Mouse (Mus musculus): ENCODE measurements around the gene Frs3. TPM values are rescaled to one million over a fixed set of nuclear protein-coding genes. Genes with fewer than 3 reads are reported as not detected.

Gene Frs3
- total and polyA plus RNA-seq, 2 experiments from 2014 or later, result 58.8 to 143 TPM

GRCm38 (mm10) chr17:47738066-47738878, 49.4 kb downstream of the Frs3 start:
- H3K9me3 ChIP-seq (ENCODE audit: low read length), result no peaks in the 10 kb centered on the region
- peak overlapping the region; percentile 69; the same call in 1 of the 2 replicates for H3K27ac ChIP-seq
- no peaks in the 10 kb centered on the region for H3K27me3 ChIP-seq (ENCODE audit: insufficient read depth, low read length)
- H3K9ac ChIP-seq (replicated peaks; ENCODE audit: low read length), result peak overlapping the region; percentile 53
- peak; percentile 19 for DNase-seq (ENCODE audit: low spot score)
- no peaks in the 10 kb centered on the region for H3K36me3 ChIP-seq (ENCODE audit: insufficient read depth, low read length)
- peak overlapping the region; percentile 61 for H3K4me3 ChIP-seq (ENCODE audit: low read length)
- 0 out of 2 replicates have a peak, but pooled peaks cover 5% of the 10 kb centered on the region for H3K4me1 ChIP-seq (ENCODE audit: insufficient read depth, low read length)
- ATAC-seq, result peak; percentile 46
- peak overlapping the region; percentile 95 for H3K4me2 ChIP-seq (ENCODE audit: low read depth, low read length)
- 2% methylated on average over 45 of the region's 61 CpGs for WGBS
- 0 out of 2 replicates have a peak, but pooled peaks have one; percentile 10 for TF ChIP-seq CTCF (IDR thresholded peaks at IDR 0.05; ENCODE audit: low read depth)

- DNase-seq (ENCODE audit: low spot score) (no peak), ATAC-seq (no peak)
- 13% methylated on average over 20 of the region's 20 CpGs for WGBS
- no peaks in the 10 kb centered on the region for H3K36me3 ChIP-seq (ENCODE audit: insufficient read depth, low read length)
- peak overlapping the region; percentile 95 for H3K4me2 ChIP-seq (ENCODE audit: low read depth, low read length)
- no peaks in the 10 kb centered on the region for H3K9me3 ChIP-seq (ENCODE audit: low read length)
- no peak for TF ChIP-seq CTCF (IDR thresholded peaks at IDR 0.05; ENCODE audit: low read depth)
- no peaks in the 10 kb centered on the region for H3K27me3 ChIP-seq (ENCODE audit: insufficient read depth, low read length)
- no peak overlapping the region for H3K27ac ChIP-seq
- 0 out of 2 replicates have a peak, but pooled peaks cover 5% of the 10 kb centered on the region for H3K4me1 ChIP-seq (ENCODE audit: insufficient read depth, low read length)
- H3K4me3 ChIP-seq (ENCODE audit: low read length), result peak overlapping the region; percentile 61; the same call in 1 of the 2 replicates
- no peak overlapping the region; the same call in 1 of the 2 replicates for H3K9ac ChIP-seq (replicated peaks; ENCODE audit: low read length)
Observed at GRCm38 (mm10) chr17:47738879-47739798, 50.3 kb downstream of the Frs3 start.

DNA sequence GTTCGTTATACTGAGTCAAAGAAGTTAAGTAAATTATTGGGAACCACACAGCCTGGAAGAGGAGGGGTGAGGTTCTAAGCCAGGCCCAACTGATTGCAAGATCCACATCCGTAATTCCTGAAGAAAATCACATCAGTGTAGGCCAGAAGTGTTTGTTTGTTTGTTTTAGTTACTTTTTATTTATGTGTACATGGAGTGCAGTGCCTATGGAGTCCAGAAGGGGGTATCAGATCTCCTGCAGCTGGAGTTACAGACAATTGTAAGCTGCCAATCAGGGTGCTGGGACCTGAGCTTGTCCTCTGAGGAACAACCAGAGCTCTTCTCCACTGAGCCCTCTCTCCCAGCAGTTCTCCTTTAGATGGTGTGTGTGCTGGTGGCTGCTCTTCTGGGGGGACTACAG, 51.4 kb downstream of the Frs3 start:
- 0 out of 2 replicates have a peak, but pooled peaks cover 5% of the 10 kb centered on the region for H3K4me1 ChIP-seq (ENCODE audit: insufficient read depth, low read length)
- no peak overlapping the region for H3K4me3 ChIP-seq (ENCODE audit: low read length)
- H3K36me3 ChIP-seq (ENCODE audit: insufficient read depth, low read length), result no peaks in the 10 kb centered on the region
- no peaks in the 10 kb centered on the region for H3K27me3 ChIP-seq (ENCODE audit: insufficient read depth, low read length)
- ATAC-seq (no peak), DNase-seq (ENCODE audit: low spot score) (no peak)
- WGBS, result 63% methylated on average over 2 of the region's 2 CpGs
- no peak overlapping the region for H3K9ac ChIP-seq (replicated peaks; ENCODE audit: low read length)
- H3K4me2 ChIP-seq (ENCODE audit: low read depth, low read length), result no peak overlapping the region
- no peak overlapping the region for H3K27ac ChIP-seq
- TF ChIP-seq CTCF (IDR thresholded peaks at IDR 0.05; ENCODE audit: low read depth), result no peak
- H3K9me3 ChIP-seq (ENCODE audit: low read length), result no peaks in the 10 kb centered on the region

DNA sequence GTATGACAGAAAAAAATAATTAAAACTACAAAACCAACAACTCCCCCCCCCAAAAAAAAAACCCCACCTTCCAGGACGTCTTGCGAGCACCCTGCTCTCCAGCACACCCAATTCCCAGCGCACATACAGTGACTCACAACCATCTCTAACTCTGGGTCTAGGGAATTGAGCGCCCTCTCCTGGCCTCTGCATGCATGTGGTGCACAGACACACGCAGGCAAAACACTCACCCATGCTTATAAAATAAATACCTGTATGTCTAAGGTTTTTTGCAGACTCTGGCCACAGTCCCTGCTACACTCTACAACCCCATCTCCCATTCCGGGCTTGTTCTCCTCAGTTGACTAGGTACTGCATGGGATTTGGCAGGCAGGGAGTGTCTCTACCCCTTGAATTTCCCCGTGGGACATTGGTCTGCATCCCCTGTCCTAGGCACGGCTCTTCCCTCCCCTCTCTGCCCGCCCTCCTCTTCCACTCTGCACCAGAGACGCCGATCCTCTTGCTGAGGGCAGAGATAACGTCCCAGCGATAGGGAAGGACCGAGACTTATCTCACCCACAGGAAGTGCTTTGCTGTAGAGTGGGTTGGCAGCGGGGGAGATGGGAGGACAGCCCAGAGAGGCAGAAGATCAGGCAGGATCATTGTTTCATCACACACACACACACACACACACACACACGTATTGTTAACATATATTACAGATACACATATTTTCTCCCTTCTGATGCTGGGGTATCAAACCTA, 54.3 kb downstream of the Frs3 start:
- no peak overlapping the region for H3K27ac ChIP-seq
- no peaks in the 10 kb centered on the region for H3K9me3 ChIP-seq (ENCODE audit: low read length)
- no peaks in the 10 kb centered on the region for H3K27me3 ChIP-seq (ENCODE audit: insufficient read depth, low read length)
- H3K36me3 ChIP-seq (ENCODE audit: insufficient read depth, low read length), result no peaks in the 10 kb centered on the region
- H3K4me2 ChIP-seq (ENCODE audit: low read depth, low read length), result no peak overlapping the region
- 50% methylated on average over 16 of the region's 16 CpGs for WGBS
- H3K4me1 ChIP-seq (ENCODE audit: insufficient read depth, low read length), result no peaks in the 10 kb centered on the region
- no peak overlapping the region for H3K9ac ChIP-seq (replicated peaks; ENCODE audit: low read length)
- DNase-seq (ENCODE audit: low spot score) (no peak), ATAC-seq (no peak)
- H3K4me3 ChIP-seq (ENCODE audit: low read length), result no peak overlapping the region
- TF ChIP-seq CTCF (IDR thresholded peaks at IDR 0.05; ENCODE audit: low read depth), result peak; percentile 45

DNA sequence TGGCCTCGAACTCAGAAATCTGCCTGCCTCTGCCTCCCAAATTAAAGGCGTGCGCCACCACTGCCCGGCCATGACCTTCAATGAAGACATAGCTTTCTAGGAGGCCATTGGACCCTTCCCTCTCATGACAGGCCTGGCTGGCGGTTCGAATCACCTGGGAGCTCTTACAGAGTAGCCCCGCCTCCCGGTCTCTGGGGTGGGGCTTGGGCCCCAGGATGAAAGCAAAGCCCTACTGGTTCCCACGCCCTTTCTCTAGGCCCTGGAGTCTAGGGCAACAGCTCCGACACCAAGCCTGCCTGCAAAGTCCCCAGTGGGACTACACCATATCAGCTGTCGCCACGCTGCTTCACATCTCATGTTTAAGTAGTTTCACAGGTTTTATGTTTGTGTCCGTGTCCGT, 55.3 kb downstream of the Frs3 start:
- no peak overlapping the region for H3K4me3 ChIP-seq (ENCODE audit: low read length)
- DNase-seq (ENCODE audit: low spot score), result no peak
- H3K9me3 ChIP-seq (ENCODE audit: low read length), result no peaks in the 10 kb centered on the region
- H3K36me3 ChIP-seq (ENCODE audit: insufficient read depth, low read length), result no peaks in the 10 kb centered on the region
- no peak overlapping the region for H3K4me2 ChIP-seq (ENCODE audit: low read depth, low read length)
- H3K4me1 ChIP-seq (ENCODE audit: insufficient read depth, low read length), result no peaks in the 10 kb centered on the region
- 93% methylated on average over 14 of the region's 14 CpGs for WGBS
- H3K27me3 ChIP-seq (ENCODE audit: insufficient read depth, low read length), result no peaks in the 10 kb centered on the region
- H3K27ac ChIP-seq, result no peak overlapping the region
- ATAC-seq, result no peak
- no peak overlapping the region for H3K9ac ChIP-seq (replicated peaks; ENCODE audit: low read length)
- TF ChIP-seq CTCF (IDR thresholded peaks at IDR 0.05; ENCODE audit: low read depth), result no peak

DNA sequence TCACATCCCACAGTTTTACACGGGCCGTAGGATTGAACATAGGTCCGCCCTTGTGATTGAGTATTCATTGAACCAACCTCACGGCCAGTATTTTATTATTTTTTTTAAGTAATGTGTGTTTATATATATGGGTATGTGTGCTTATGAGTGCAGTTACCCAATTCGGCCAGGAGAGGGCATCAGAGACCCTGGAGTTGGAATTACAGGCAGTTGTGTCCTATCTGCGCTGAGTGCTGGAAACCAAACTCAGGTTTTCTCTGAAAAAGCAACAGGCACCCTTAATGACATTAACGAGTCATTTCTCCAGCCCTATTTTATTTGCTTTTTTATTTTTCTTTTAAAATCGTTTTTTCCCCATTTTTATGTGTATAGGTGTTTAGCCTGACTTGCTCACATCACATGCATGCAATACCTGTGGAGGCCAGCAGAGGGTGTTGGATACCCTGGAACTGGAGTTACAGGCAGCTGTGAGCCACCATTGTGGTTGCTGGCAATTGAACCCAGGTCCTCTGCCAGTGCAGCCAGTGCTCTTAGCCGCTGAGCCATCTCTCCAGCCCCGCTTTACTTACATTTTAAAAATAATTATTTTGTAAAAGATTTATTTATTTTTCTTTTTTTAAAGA, 56.0 kb downstream of the Frs3 start:
- Histone ChIP-seq H3K27ac (no peak overlapping the region), H3K27me3 (ENCODE audit: insufficient read depth, low read length) (no peaks in the 10 kb centered on the region), H3K9me3 (ENCODE audit: low read length) (no peaks in the 10 kb centered on the region), H3K4me1 (ENCODE audit: insufficient read depth, low read length) (no peaks in the 10 kb centered on the region), H3K4me3 (ENCODE audit: low read length) (no peak overlapping the region), H3K4me2 (ENCODE audit: low read depth, low read length) (no peak overlapping the region), H3K36me3 (ENCODE audit: insufficient read depth, low read length) (no peaks in the 10 kb centered on the region), H3K9ac (replicated peaks; ENCODE audit: low read length) (no peak overlapping the region)
- WGBS, result 90% methylated on average over 10 of the region's 10 CpGs
- peak; percentile 23; the same call in 1 of the 2 replicates for TF ChIP-seq CTCF (IDR thresholded peaks at IDR 0.05; ENCODE audit: low read depth)
- ATAC-seq (no peak), DNase-seq (ENCODE audit: low spot score) (no peak)

All from hindbrain, postnatal 0 days (tissue).